Mouse (Mus musculus): ENCODE results near the gene Ncdn.

DNA sequence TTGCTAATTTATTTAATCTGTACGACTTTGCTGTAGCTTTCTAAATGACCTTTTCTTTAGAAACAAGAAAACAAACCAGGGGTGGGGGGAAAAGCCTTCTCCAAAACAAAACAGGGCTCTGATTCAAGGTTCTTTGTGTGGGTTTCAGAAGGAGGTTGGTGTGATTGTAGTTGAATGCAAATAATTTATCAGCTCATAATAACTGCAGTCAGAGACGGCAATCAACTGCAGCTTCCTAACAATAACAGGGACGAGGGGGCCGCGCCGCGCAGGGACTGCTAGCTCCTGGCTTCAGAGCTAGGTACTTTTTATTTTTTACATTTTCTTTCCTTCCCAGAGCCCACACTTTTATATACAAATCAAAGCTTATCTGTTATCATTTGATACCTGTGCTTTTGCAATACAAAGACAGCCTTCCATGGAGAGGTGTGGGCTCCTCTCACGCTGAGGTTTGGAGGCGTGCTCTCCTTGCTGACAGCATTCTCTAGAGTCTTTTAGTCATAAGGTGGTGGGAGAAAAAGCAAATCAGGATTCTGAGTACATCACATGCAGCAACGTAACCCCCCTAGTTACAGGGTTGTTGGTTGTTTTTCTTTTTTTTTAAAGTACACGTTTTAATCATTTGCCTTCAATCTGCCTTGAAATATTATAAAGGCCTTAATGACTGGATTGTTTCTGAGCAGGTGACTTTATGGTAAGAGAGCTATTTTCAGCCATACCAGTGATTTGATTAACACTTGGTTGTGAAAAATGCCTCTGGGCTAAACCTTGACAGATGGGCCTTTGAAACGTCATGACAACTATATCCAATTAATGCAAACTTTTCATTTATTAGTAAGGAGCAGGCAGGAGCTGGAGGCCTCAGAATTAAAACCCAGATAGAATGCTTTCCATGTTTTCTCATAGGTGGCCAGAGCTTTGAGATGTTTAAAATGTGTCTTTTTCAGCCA, 26.9 kb upstream of the Ncdn start:
- no peak for TF ChIP-seq TAL1 (IDR thresholded peaks at IDR 0.05; ENCODE audit: low read length)
- TF ChIP-seq GATA1 (IDR thresholded peaks at IDR 0.05; ENCODE audit: low read length): no peak

Measured in erythroblast, embryonic 14.5 days (primary cell).